ENCODE assay signal across 9 mouse cellular contexts in the genomic region with DNA sequence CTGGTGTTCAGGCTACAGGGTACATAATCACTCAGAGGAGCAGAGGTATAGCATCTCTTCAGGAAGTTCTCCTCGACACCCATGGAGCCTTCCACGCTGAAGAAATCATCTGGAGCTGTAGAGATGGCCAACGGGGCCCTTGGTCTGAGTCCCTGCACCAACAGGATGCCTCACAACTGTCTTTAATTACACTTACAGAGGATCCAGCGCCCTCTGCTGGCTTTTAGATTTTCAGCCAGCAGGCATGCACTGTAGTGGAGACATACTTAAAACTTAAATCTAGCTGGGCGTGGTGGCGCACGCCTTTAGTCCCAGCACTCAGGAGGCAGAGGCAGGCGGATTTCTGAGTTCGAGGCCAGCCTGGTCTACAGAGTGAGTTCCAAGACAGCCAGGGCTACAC. TPM values are rescaled to one million over a fixed set of nuclear protein-coding genes. Genes with fewer than 3 reads are reported as not detected.
DNase-seq lines count a peak whose midpoint lies in the region; ATAC-seq and TF ChIP-seq lines count a peak whose summit lies in the region.
"Had no signal": no experiment of that assay in that cellular context is flagged by ENCODE, and none has a peak within 500 bp of the region (broad histone marks: within the 10 kb centered on the region; RNA-seq: fewer than 3 reads in every experiment).

No protein-coding gene starts in this region.

- H3K36me3 ChIP-seq in hindbrain, embryonic 11.5 days (ENCODE audit: control insufficient read depth, insufficient read depth, low read length): 0 out of 2 replicates have a peak, but pooled peaks cover 10% of the 10 kb centered on the region
- peaks cover 29% of the 10 kb centered on the region for H3K36me3 ChIP-seq in hindbrain, embryonic 16.5 days (ENCODE audit: control insufficient read depth, insufficient read depth, low read length)
- peaks cover 0 to 4% of the 10 kb centered on the region in 2 experiments; a peak in 2 of 4 replicates for H3K36me3 ChIP-seq in MEL (ENCODE audit: control insufficient read depth in 1 of 2, insufficient read depth in 2 of 2, low read length in 2 of 2)
- peaks cover 28% of the 10 kb centered on the region; the same call in 1 of the 2 replicates for H3K36me3 ChIP-seq in limb, embryonic 11.5 days (ENCODE audit: control insufficient read depth, insufficient read depth, low read length)
- peaks cover 75% of the 10 kb centered on the region for H3K36me3 ChIP-seq in forebrain, postnatal 0 days (ENCODE audit: insufficient read depth)

- no peak overlapping the region for H3K4me2 ChIP-seq in hindbrain, embryonic 11.5 days (replicated peaks; ENCODE audit: low read depth, low read length)
- H3K4me2 ChIP-seq in hindbrain, embryonic 16.5 days (ENCODE audit: low read length): no peak overlapping the region
- no peak overlapping the region for H3K4me2 ChIP-seq in limb, embryonic 11.5 days (ENCODE audit: low read depth, severe bottlenecking)
- H3K4me2 ChIP-seq in forebrain, postnatal 0 days (ENCODE audit: low read depth): no peak overlapping the region

- peak; percentile 30 to 60 (median 56); a peak in 5 of 6 replicates for TF ChIP-seq CTCF in MEL (IDR thresholded peaks at IDR 0.05 in 2 of 3, conservative IDR thresholded peaks at IDR 0.05 in 1 of 3; ENCODE audit: control insufficient read depth in 1 of 3, insufficient read depth in 1 of 3, low read depth in 2 of 3, low read length in 3 of 3, poor library complexity in 1 of 3, severe bottlenecking in 1 of 3)
- no peak for TF ChIP-seq CTCF in forebrain, postnatal 0 days (IDR thresholded peaks at IDR 0.05; ENCODE audit: low read depth)

- TF ChIP-seq POLR2A in MEL (IDR thresholded peaks at IDR 0.05; ENCODE audit: control insufficient read depth in 1 of 2, insufficient read depth in 1 of 2, low read depth in 1 of 2, low read length in 2 of 2, poor library complexity in 1 of 2): no peak

- H3K27ac ChIP-seq in hindbrain, embryonic 11.5 days (ENCODE audit: low read depth, low read length): no peak overlapping the region
- no peak overlapping the region for H3K27ac ChIP-seq in hindbrain, embryonic 16.5 days (ENCODE audit: low read depth, low read length)
- no peak overlapping the region for H3K27ac ChIP-seq in MEL (ENCODE audit: control insufficient read depth, low read depth, low read length)
- H3K27ac ChIP-seq in limb, embryonic 11.5 days (replicated peaks; ENCODE audit: low read depth, low read length): no peak overlapping the region
- H3K27ac ChIP-seq in forebrain, postnatal 0 days (ENCODE audit: low read depth, low read length): no peak overlapping the region

- TF ChIP-seq RAD21 in MEL (IDR thresholded peaks at IDR 0.05; ENCODE audit: low read depth, low read length): peak; percentile 38

- H3K4me3 ChIP-seq in hindbrain, embryonic 11.5 days (ENCODE audit: low read depth, low read length): no peak overlapping the region
- no peak overlapping the region for H3K4me3 ChIP-seq in hindbrain, embryonic 16.5 days (ENCODE audit: low read length)
- H3K4me3 ChIP-seq in MEL (ENCODE audit: control insufficient read depth in 1 of 2, insufficient read depth in 1 of 2, low read depth in 2 of 2, low read length in 2 of 2): no peak overlapping the region
- no peak overlapping the region for H3K4me3 ChIP-seq in limb, embryonic 11.5 days (ENCODE audit: low read depth, low read length)
- no peak overlapping the region for H3K4me3 ChIP-seq in forebrain, postnatal 0 days (ENCODE audit: low read depth, low read length)

- DNase-seq in hindbrain, embryonic 11.5 days (ENCODE audit: low spot score): peak; percentile 21
- DNase-seq in 3T3-L1 (ENCODE audit: low read depth, low spot score): peak; percentile 53
- DNase-seq in MEL (ENCODE audit: low read depth, low spot score): peak; percentile 69
- DNase-seq in limb, embryonic 11.5 days (ENCODE audit: low spot score): peak; percentile 37
- no peak for DNase-seq in forebrain, postnatal 0 days
- DNase-seq: gastrocnemius, postnatal 14 days had no signal

- WGBS in hindbrain, embryonic 11.5 days: 91% methylated on average over 9 of the region's 9 CpGs
- WGBS in hindbrain, embryonic 16.5 days: 92% methylated on average over 9 of the region's 9 CpGs
- whole genome bisulfite sequencing in limb, embryonic 11.5 days: 91% methylated on average over 9 of the region's 9 CpGs
- WGBS in forebrain, postnatal 0 days: 91% methylated on average over 9 of the region's 9 CpGs

- no peaks in the 10 kb centered on the region for H3K27me3 ChIP-seq in hindbrain, embryonic 11.5 days (ENCODE audit: control insufficient read depth, insufficient read depth, low read length)
- H3K27me3 ChIP-seq in hindbrain, embryonic 16.5 days (replicated peaks; ENCODE audit: control insufficient read depth, insufficient read depth, low read length): no peaks in the 10 kb centered on the region
- H3K27me3 ChIP-seq in MEL (ENCODE audit: control insufficient read depth in 1 of 2, insufficient read depth in 2 of 2, low read length in 2 of 2): no peaks in the 10 kb centered on the region
- no peaks in the 10 kb centered on the region for H3K27me3 ChIP-seq in limb, embryonic 11.5 days (ENCODE audit: control insufficient read depth, insufficient read depth, low read length)
- H3K27me3 ChIP-seq in forebrain, postnatal 0 days (ENCODE audit: insufficient read depth, low read length): no peaks in the 10 kb centered on the region

- H3K4me1 ChIP-seq in hindbrain, embryonic 11.5 days (replicated peaks; ENCODE audit: control insufficient read depth, insufficient read depth, low read length): no peaks in the 10 kb centered on the region
- H3K4me1 ChIP-seq in hindbrain, embryonic 16.5 days (ENCODE audit: control insufficient read depth, insufficient read depth, low read depth, low read length): no peaks in the 10 kb centered on the region
- H3K4me1 ChIP-seq in MEL (ENCODE audit: control insufficient read depth in 1 of 2, insufficient read depth in 2 of 2, low read length in 2 of 2): no peaks in the 10 kb centered on the region; a peak in 1 of 4 replicates
- H3K4me1 ChIP-seq in limb, embryonic 11.5 days (ENCODE audit: control insufficient read depth, insufficient read depth, low read length): no peaks in the 10 kb centered on the region
- no peaks in the 10 kb centered on the region for H3K4me1 ChIP-seq in forebrain, postnatal 0 days (ENCODE audit: insufficient read depth)

- H3K9me3 ChIP-seq in hindbrain, embryonic 11.5 days (ENCODE audit: control insufficient read depth, low read length): no peaks in the 10 kb centered on the region
- H3K9me3 ChIP-seq in hindbrain, embryonic 16.5 days (ENCODE audit: control insufficient read depth, low read length): no peaks in the 10 kb centered on the region
- no peaks in the 10 kb centered on the region for H3K9me3 ChIP-seq in MEL (replicated peaks; ENCODE audit: insufficient read depth, low read length)
- H3K9me3 ChIP-seq in limb, embryonic 11.5 days (ENCODE audit: control insufficient read depth, low read length): no peaks in the 10 kb centered on the region
- H3K9me3 ChIP-seq in forebrain, postnatal 0 days (ENCODE audit: low read length): no peaks in the 10 kb centered on the region

- H3K9ac ChIP-seq in hindbrain, embryonic 11.5 days (ENCODE audit: low read depth, low read length): no peak overlapping the region
- no peak overlapping the region for H3K9ac ChIP-seq in hindbrain, embryonic 16.5 days (ENCODE audit: low read depth, low read length)
- H3K9ac ChIP-seq in MEL (ENCODE audit: control insufficient read depth, low read depth, low read length, poor library complexity, severe bottlenecking): no peak overlapping the region
- H3K9ac ChIP-seq in limb, embryonic 11.5 days (ENCODE audit: low read length): no peak overlapping the region
- H3K9ac ChIP-seq in forebrain, postnatal 0 days: no peak overlapping the region

- TF ChIP-seq EP300 in MEL (IDR thresholded peaks at IDR 0.05; ENCODE audit: low read depth in 1 of 2, low read length in 2 of 2): no peak

- ATAC-seq in hindbrain, embryonic 11.5 days (ENCODE audit: low FRiP score): no peak
- ATAC-seq in hindbrain, embryonic 16.5 days: no peak
- no peak for ATAC-seq in limb, embryonic 11.5 days (ENCODE audit: insufficient number of reproducible peaks, low FRiP score, low TSS enrichment, low read depth)
- no peak for ATAC-seq in monocyte, adult 5-6 weeks (replicated peaks; ENCODE audit: insufficient number of reproducible peaks, low FRiP score, low TSS enrichment, poor library complexity, severe bottlenecking)
- no peak for ATAC-seq in granulocyte monocyte progenitor cell, adult 5-6 weeks (replicated peaks; ENCODE audit: poor library complexity, severe bottlenecking)
- no peak for ATAC-seq in forebrain, postnatal 0 days

- no peaks in the 10 kb centered on the region for H3K79me2 ChIP-seq in MEL (ENCODE audit: control insufficient read depth, insufficient read depth, low read length, poor library complexity)

RNA-seq across cellular contexts. Expression of a gene that starts 18.0 kb away (rescaled TPM):
- 0.70 and 1.5 TPM in 2 replicates for polyA plus RNA-seq in hindbrain, embryonic 11.5 days (2014; fragmentation: Nextera tagmentation; extraction: Ambion mirVana)
- 1.9 TPM in 2 replicates for polyA plus RNA-seq in hindbrain, embryonic 16.5 days (2015; fragmentation: Nextera tagmentation; extraction: Ambion mirVana)
- 0.42 and 0.92 TPM in 2 replicates for total RNA-seq in MEL (2012; rRNA removed)
- polyA plus RNA-seq in MEL (2012; ENCODE audit: insufficient read depth in 1 of 2, insufficient read length in 2 of 2, low read depth in 1 of 2, low replicate concordance in 2 of 2, missing spikeins in 1 of 2): under 1 TPM in 1 of 2 experiments, not detected in 1; 0.42 TPM
- 2.1 and 2.8 TPM in 2 replicates for polyA plus RNA-seq in limb, embryonic 11.5 days (2014; fragmentation: Nextera tagmentation; extraction: Ambion mirVana)
- 10.1 to 17.4 TPM in 2 of 3 replicates, not detected in the other for total RNA-seq in monocyte, adult 5-6 weeks (2017)
- 10.5 and 19.9 TPM in 2 replicates for total RNA-seq in granulocyte monocyte progenitor cell, adult 5-6 weeks (2014; fragmentation: Nextera tagmentation)
- total RNA-seq in granulocyte monocyte progenitor cell, adult 5-6 weeks (2017): 1.3 and 3.2 TPM in 2 replicates
- total RNA-seq in forebrain, postnatal 0 days (2014; rRNA removed): 1.2 and 5.6 TPM in 2 replicates
- 1.7 TPM in 1 of 2 replicates, not detected in the other for polyA plus RNA-seq in forebrain, postnatal 0 days (2015; fragmentation: Nextera tagmentation; extraction: Ambion mirVana)

RNA-seq across cellular contexts. Expression of a gene that starts 25.2 kb away (rescaled TPM):
- polyA plus RNA-seq in hindbrain, embryonic 11.5 days (2014; fragmentation: Nextera tagmentation; extraction: Ambion mirVana): 3.3 TPM in 2 replicates
- polyA plus RNA-seq in hindbrain, embryonic 16.5 days (2015; fragmentation: Nextera tagmentation; extraction: Ambion mirVana): 1.2 and 2.0 TPM in 2 replicates
- 0.04 TPM in 1 of 2 replicates, not detected in the other for total RNA-seq in MEL (2012; rRNA removed)
- polyA plus RNA-seq in MEL (2012; ENCODE audit: insufficient read depth in 1 of 2, insufficient read length in 2 of 2, low read depth in 1 of 2, low replicate concordance in 2 of 2, missing spikeins in 1 of 2): 1 to 10 TPM in 1 of 2 experiments, not detected in 1; 1.4 TPM
- polyA plus RNA-seq in limb, embryonic 11.5 days (2014; fragmentation: Nextera tagmentation; extraction: Ambion mirVana): 4.9 and 5.0 TPM in 2 replicates
- 1.5 to 2.3 TPM (median 1.8 TPM) in 3 replicates for total RNA-seq in monocyte, adult 5-6 weeks (2017)
- total RNA-seq in granulocyte monocyte progenitor cell, adult 5-6 weeks (2014; fragmentation: Nextera tagmentation): 1.8 and 2.0 TPM in 2 replicates
- 0.88 and 3.4 TPM in 2 replicates for total RNA-seq in granulocyte monocyte progenitor cell, adult 5-6 weeks (2017)
- total RNA-seq in forebrain, postnatal 0 days (2014; rRNA removed): 0.14 and 0.38 TPM in 2 replicates
- 0.53 and 1.0 TPM in 2 replicates for polyA plus RNA-seq in forebrain, postnatal 0 days (2015; fragmentation: Nextera tagmentation; extraction: Ambion mirVana)

RNA-seq across cellular contexts. Expression of a gene that starts 52.8 kb away (rescaled TPM):
- 38.1 and 44.2 TPM in 2 replicates for polyA plus RNA-seq in hindbrain, embryonic 11.5 days (2014; fragmentation: Nextera tagmentation; extraction: Ambion mirVana)
- polyA plus RNA-seq in hindbrain, embryonic 16.5 days (2015; fragmentation: Nextera tagmentation; extraction: Ambion mirVana): 22.7 and 24.0 TPM in 2 replicates
- total RNA-seq in MEL (2012; rRNA removed): 61.5 and 67.3 TPM in 2 replicates
- 10 to 100 TPM in 1 of 2 experiments, not detected in 1; 93.2 TPM for polyA plus RNA-seq in MEL (2012; ENCODE audit: insufficient read depth in 1 of 2, insufficient read length in 2 of 2, low read depth in 1 of 2, low replicate concordance in 2 of 2, missing spikeins in 1 of 2)
- 51.5 and 53.8 TPM in 2 replicates for polyA plus RNA-seq in limb, embryonic 11.5 days (2014; fragmentation: Nextera tagmentation; extraction: Ambion mirVana)
- total RNA-seq in monocyte, adult 5-6 weeks (2017): 157 to 202 TPM (median 181 TPM) in 3 replicates
- total RNA-seq in granulocyte monocyte progenitor cell, adult 5-6 weeks (2014; fragmentation: Nextera tagmentation): 123 and 141 TPM in 2 replicates
- total RNA-seq in granulocyte monocyte progenitor cell, adult 5-6 weeks (2017): 101 and 156 TPM in 2 replicates
- total RNA-seq in forebrain, postnatal 0 days (2014; rRNA removed): 28.7 and 33.5 TPM in 2 replicates
- 16.6 and 20.4 TPM in 2 replicates for polyA plus RNA-seq in forebrain, postnatal 0 days (2015; fragmentation: Nextera tagmentation; extraction: Ambion mirVana)

RNA-seq across cellular contexts. Expression of a gene that starts 53.9 kb away (rescaled TPM):
- polyA plus RNA-seq in hindbrain, embryonic 11.5 days (2014; fragmentation: Nextera tagmentation; extraction: Ambion mirVana): 0.38 and 0.52 TPM in 2 replicates
- 1.4 TPM in 2 replicates for polyA plus RNA-seq in hindbrain, embryonic 16.5 days (2015; fragmentation: Nextera tagmentation; extraction: Ambion mirVana)
- 0.58 and 0.69 TPM in 2 replicates for total RNA-seq in MEL (2012; rRNA removed)
- polyA plus RNA-seq in MEL (2012; ENCODE audit: insufficient read depth in 1 of 2, insufficient read length in 2 of 2, low read depth in 1 of 2, low replicate concordance in 2 of 2, missing spikeins in 1 of 2): 1 to 10 TPM in 1 of 2 experiments, not detected in 1; 1.6 TPM
- 0.43 and 0.61 TPM in 2 replicates for polyA plus RNA-seq in limb, embryonic 11.5 days (2014; fragmentation: Nextera tagmentation; extraction: Ambion mirVana)
- 0.97 to 1.5 TPM in 2 of 3 replicates, not detected in the other for total RNA-seq in monocyte, adult 5-6 weeks (2017)
- total RNA-seq in granulocyte monocyte progenitor cell, adult 5-6 weeks (2014; fragmentation: Nextera tagmentation): 3.8 TPM in 1 of 2 replicates, not detected in the other
- 0.93 and 2.5 TPM in 2 replicates for total RNA-seq in granulocyte monocyte progenitor cell, adult 5-6 weeks (2017)
- total RNA-seq in forebrain, postnatal 0 days (2014; rRNA removed): 2.0 and 3.3 TPM in 2 replicates
- 1.3 and 1.8 TPM in 2 replicates for polyA plus RNA-seq in forebrain, postnatal 0 days (2015; fragmentation: Nextera tagmentation; extraction: Ambion mirVana)

RNA-seq across cellular contexts. Expression of a gene that starts 57.0 kb away (rescaled TPM):
- 7.1 and 9.8 TPM in 2 replicates for polyA plus RNA-seq in hindbrain, embryonic 11.5 days (2014; fragmentation: Nextera tagmentation; extraction: Ambion mirVana)
- 6.3 and 7.0 TPM in 2 replicates for polyA plus RNA-seq in hindbrain, embryonic 16.5 days (2015; fragmentation: Nextera tagmentation; extraction: Ambion mirVana)
- 1.7 and 2.5 TPM in 2 replicates for total RNA-seq in MEL (2012; rRNA removed)
- polyA plus RNA-seq in MEL (2012; ENCODE audit: insufficient read depth in 1 of 2, insufficient read length in 2 of 2, low read depth in 1 of 2, low replicate concordance in 2 of 2, missing spikeins in 1 of 2): 10 to 100 TPM in 1 of 2 experiments, not detected in 1; 23.7 TPM
- polyA plus RNA-seq in limb, embryonic 11.5 days (2014; fragmentation: Nextera tagmentation; extraction: Ambion mirVana): 9.6 and 12.4 TPM in 2 replicates
- total RNA-seq in monocyte, adult 5-6 weeks (2017): 6.7 to 16.8 TPM (median 7.3 TPM) in 3 replicates
- total RNA-seq in granulocyte monocyte progenitor cell, adult 5-6 weeks (2014; fragmentation: Nextera tagmentation): 30.4 and 39.0 TPM in 2 replicates
- 2.8 and 15.2 TPM in 2 replicates for total RNA-seq in granulocyte monocyte progenitor cell, adult 5-6 weeks (2017)
- 8.9 and 13.0 TPM in 2 replicates for total RNA-seq in forebrain, postnatal 0 days (2014; rRNA removed)
- polyA plus RNA-seq in forebrain, postnatal 0 days (2015; fragmentation: Nextera tagmentation; extraction: Ambion mirVana): 2.2 and 4.1 TPM in 2 replicates
